Comparison of ENCODE assay signal across 8 mouse cellular contexts in genomic region chr2:170323925-170324347, GRCm38 (mm10).
DNase-seq lines count a peak whose midpoint lies in the region; ATAC-seq and TF ChIP-seq lines count a peak whose summit lies in the region.

No protein-coding gene starts in this region.

- DNase-seq in cerebellum, postnatal 14 days: peak; percentile 49 to 56
- no peak for DNase-seq in cerebellum, adult 9-10 months
- DNase-seq in ZHBTc4 (ENCODE audit: low read depth, low spot score) (peak; percentile 92), liver (peak; percentile 70)
- peak; percentile 90 for DNase-seq in forebrain, embryonic 14.5 days (ENCODE audit: low spot score)
- peak; percentile 80 for DNase-seq in hindbrain, postnatal 0 days (ENCODE audit: low spot score)
- peak; percentile 43 for DNase-seq in testis, postnatal 14 days (ENCODE audit: low spot score)

- H3K36me3 ChIP-seq in forebrain, embryonic 14.5 days (ENCODE audit: control insufficient read depth, insufficient read depth, low read length): no peaks in the 10 kb centered on the region
- H3K36me3 ChIP-seq in hindbrain, postnatal 0 days (ENCODE audit: insufficient read depth, low read length): no peaks in the 10 kb centered on the region
- no peaks in the 10 kb centered on the region for H3K36me3 ChIP-seq in midbrain, embryonic 13.5 days

- TF ChIP-seq CTCF in hindbrain, postnatal 0 days (IDR thresholded peaks at IDR 0.05; ENCODE audit: low read depth): no peak

- H3K4me1 ChIP-seq in forebrain, embryonic 14.5 days (ENCODE audit: control insufficient read depth, insufficient read depth, low read length): peaks cover 7% of the 10 kb centered on the region
- H3K4me1 ChIP-seq in hindbrain, postnatal 0 days (ENCODE audit: insufficient read depth, low read length): no peaks in the 10 kb centered on the region
- H3K4me1 ChIP-seq in midbrain, embryonic 13.5 days (replicated peaks): peaks cover 20% of the 10 kb centered on the region

- peak; percentile 74 for ATAC-seq in forebrain, embryonic 14.5 days
- peak; percentile 70 for ATAC-seq in hindbrain, postnatal 0 days
- ATAC-seq in midbrain, embryonic 13.5 days: peak; percentile 81

- peak overlapping the region; percentile 26 for H3K4me3 ChIP-seq in forebrain, embryonic 14.5 days (ENCODE audit: low read depth, low read length)
- peak overlapping the region; percentile 30 for H3K4me3 ChIP-seq in hindbrain, postnatal 0 days (ENCODE audit: low read length)
- H3K4me3 ChIP-seq in midbrain, embryonic 13.5 days (replicated peaks): peak overlapping the region; percentile 34

- 3% methylated on average over 19 of the region's 19 CpGs for WGBS in forebrain, embryonic 14.5 days
- 4% methylated on average over 19 of the region's 19 CpGs for WGBS in hindbrain, postnatal 0 days
- 2% methylated on average over 19 of the region's 19 CpGs for WGBS in midbrain, embryonic 13.5 days

- peak overlapping the region; percentile 52 for H3K4me2 ChIP-seq in forebrain, embryonic 14.5 days (ENCODE audit: low read length)
- peak overlapping the region; percentile 62 for H3K4me2 ChIP-seq in hindbrain, postnatal 0 days (ENCODE audit: low read depth, low read length)
- peak overlapping the region; percentile 57 for H3K4me2 ChIP-seq in midbrain, embryonic 13.5 days (replicated peaks)

- H3K9me3 ChIP-seq in forebrain, embryonic 14.5 days (replicated peaks; ENCODE audit: control insufficient read depth, low read length): no peaks in the 10 kb centered on the region
- H3K9me3 ChIP-seq in hindbrain, postnatal 0 days (ENCODE audit: low read length): no peaks in the 10 kb centered on the region
- H3K9me3 ChIP-seq in midbrain, embryonic 13.5 days: no peaks in the 10 kb centered on the region

- H3K27ac ChIP-seq in forebrain, embryonic 14.5 days (ENCODE audit: low read depth, low read length): no peak overlapping the region
- H3K27ac ChIP-seq in hindbrain, postnatal 0 days: no peak overlapping the region
- no peak overlapping the region for H3K27ac ChIP-seq in midbrain, embryonic 13.5 days

- peak overlapping the region; percentile 55; the same call in 1 of the 2 replicates for H3K9ac ChIP-seq in forebrain, embryonic 14.5 days (ENCODE audit: low read length)
- 0 out of 2 replicates have a peak overlapping the region, but pooled peaks have one; percentile 28 for H3K9ac ChIP-seq in hindbrain, postnatal 0 days (replicated peaks; ENCODE audit: low read length)
- no peak overlapping the region; the same call in 1 of the 2 replicates for H3K9ac ChIP-seq in midbrain, embryonic 13.5 days (replicated peaks)

- H3K27me3 ChIP-seq in forebrain, embryonic 14.5 days (replicated peaks; ENCODE audit: control insufficient read depth, insufficient read depth, low read length): no peaks in the 10 kb centered on the region
- no peaks in the 10 kb centered on the region for H3K27me3 ChIP-seq in hindbrain, postnatal 0 days (ENCODE audit: insufficient read depth, low read length)
- H3K27me3 ChIP-seq in midbrain, embryonic 13.5 days: no peaks in the 10 kb centered on the region
